Mouse (Mus musculus) forebrain, embryonic 14.5 days (tissue): ENCODE measurements around the gene Ntn1. TPM values are rescaled to one million over a fixed set of nuclear protein-coding genes. Genes with fewer than 3 reads are reported as not detected.

Experiments
- ATAC-seq: fragments of 200-750 bp; cut with Nextera tagmentation; 2 replicates; pipeline ENCODE4 v1.8.0; 2017; ENCODE audit warnings: mild to moderate bottlenecking, moderate library complexity
- DNase-seq: peaks from one replicate; pipeline ENCODE4 v3.0.0-alpha.2; 2015; ENCODE audit warnings: low spot score
- H3K27ac ChIP-seq: fragments of 300-500 bp; sonication (generic); 2 replicates; pipeline ENCODE4 v1.5.1; 2014; ENCODE audit warnings: low read depth, mild to moderate bottlenecking, control low read depth, low read length, moderate library complexity
- H3K27me3 ChIP-seq: fragments of 300-500 bp; sonication (generic); replicated peaks from 2 replicates; pipeline ENCODE4 v1.6.1; 2014; ENCODE audit warnings: low read length, control low read depth, mixed read lengths; ENCODE audit not compliant: control insufficient read depth, insufficient read depth
- H3K36me3 ChIP-seq: fragments of 300-500 bp; sonication (generic); 2 replicates; pipeline ENCODE4 v1.6.1; 2014; ENCODE audit warnings: low read length, control low read depth; ENCODE audit not compliant: control insufficient read depth, insufficient read depth
- H3K4me1 ChIP-seq: fragments of 300-500 bp; sonication (generic); 2 replicates; pipeline ENCODE4 v1.6.1; 2014; ENCODE audit warnings: antibody characterized with exemption, low read length, control low read depth; ENCODE audit not compliant: control insufficient read depth, insufficient read depth
- H3K4me2 ChIP-seq: fragments of 300-500 bp; sonication (generic); 2 replicates; pipeline ENCODE4 v1.6.1; 2014; ENCODE audit warnings: mild to moderate bottlenecking, control low read depth, low read length
- H3K4me3 ChIP-seq: fragments of 300-500 bp; sonication (generic); 2 replicates; pipeline ENCODE4 v1.5.1; 2014; ENCODE audit warnings: low read depth, low read length, control low read depth
- H3K9ac ChIP-seq: fragments of 300-500 bp; sonication (generic); 2 replicates; pipeline ENCODE4 v1.6.1; 2014; ENCODE audit warnings: mild to moderate bottlenecking, low read length, control low read depth, moderate library complexity
- H3K9me3 ChIP-seq: fragments of 300-500 bp; sonication (generic); replicated peaks from 2 replicates; pipeline ENCODE4 v1.6.1; 2016; ENCODE audit warnings: low read length, control low read depth, mixed read lengths; ENCODE audit not compliant: control insufficient read depth
- WGBS: fragments of 180-500 bp; shearing (Covaris S2); extraction: QIAGEN DNeasy Blood & Tissue Kit; methylation state at CpG from one replicate; pipeline ENCODE4 v1.1.7; 2014; 5-methylcytosine and 5-hydroxymethylcytosine counted together
- polyA plus RNA-seq: library from polyadenylated mRNA; unstranded; fragments of >200 nt; fragmentation: Nextera tagmentation; extraction: Ambion mirVana; gene quantifications from 2 replicates; pipeline ENCODE4 v1.2.1, GENCODE M21; 2014

Ntn1 gene
- polyA plus RNA-seq, 1 experiment from 2014 or later: 3.5 TPM

- H3K9ac ChIP-seq: no peak overlapping the region
- H3K4me3 ChIP-seq: no peak overlapping the region
- DNase-seq (no peak), ATAC-seq (no peak)
- no peak overlapping the region for H3K27ac ChIP-seq
- H3K36me3 ChIP-seq: no peaks in the 10 kb centered on the region
- 90% methylated on average over 4 of the region's 4 CpGs for WGBS
- no peak overlapping the region for H3K4me2 ChIP-seq
- no peaks in the 10 kb centered on the region for H3K9me3 ChIP-seq
- peaks cover 5% of the 10 kb centered on the region for H3K4me1 ChIP-seq
- no peaks in the 10 kb centered on the region for H3K27me3 ChIP-seq
Measured at GRCm38 (mm10) chr11:68209506-68209905, 191.1 kb downstream of the Ntn1 start.

- H3K4me2 ChIP-seq: no peak overlapping the region
- no peaks in the 10 kb centered on the region for H3K4me1 ChIP-seq
- DNase-seq (no peak), ATAC-seq (no peak)
- no peak overlapping the region for H3K9ac ChIP-seq
- no peaks in the 10 kb centered on the region for H3K36me3 ChIP-seq
- H3K4me3 ChIP-seq: no peak overlapping the region
- no peaks in the 10 kb centered on the region for H3K9me3 ChIP-seq
- H3K27ac ChIP-seq: no peak overlapping the region
- no peaks in the 10 kb centered on the region for H3K27me3 ChIP-seq
- WGBS: 81% methylated on average over 1 of the region's 1 CpGs
Measured at GRCm38 (mm10) chr11:68208582-68208981, 192.0 kb downstream of the Ntn1 start.

- Histone ChIP-seq H3K9ac (no peak overlapping the region), H3K4me2 (no peak overlapping the region), H3K27me3 (no peaks in the 10 kb centered on the region), H3K4me3 (no peak overlapping the region), H3K36me3 (no peaks in the 10 kb centered on the region), H3K9me3 (no peaks in the 10 kb centered on the region), H3K4me1 (no peaks in the 10 kb centered on the region), H3K27ac (no peak overlapping the region)
- ATAC-seq (no peak), DNase-seq (no peak)
- 96% methylated on average over 2 of the region's 2 CpGs for WGBS
Measured at GRCm38 (mm10) chr11:68208023-68208422, 192.6 kb downstream of the Ntn1 start.

GRCm38 (mm10) chr11:68205572-68206229 lies 194.9 kb downstream of the Ntn1 start:
- H3K9me3 ChIP-seq: no peaks in the 10 kb centered on the region
- H3K27me3 ChIP-seq: no peaks in the 10 kb centered on the region
- H3K4me3 ChIP-seq: no peak overlapping the region
- no peaks in the 10 kb centered on the region for H3K36me3 ChIP-seq
- ATAC-seq (no peak), DNase-seq (no peak)
- no peaks in the 10 kb centered on the region for H3K4me1 ChIP-seq
- no peak overlapping the region for H3K4me2 ChIP-seq
- 90% methylated on average over 10 of the region's 10 CpGs for WGBS
- H3K9ac ChIP-seq: no peak overlapping the region
- H3K27ac ChIP-seq: no peak overlapping the region

- no peaks in the 10 kb centered on the region for H3K9me3 ChIP-seq
- H3K4me3 ChIP-seq: no peak overlapping the region
- peaks cover 5% of the 10 kb centered on the region for H3K4me1 ChIP-seq
- H3K36me3 ChIP-seq: no peaks in the 10 kb centered on the region
- no peak overlapping the region for H3K9ac ChIP-seq
- no peaks in the 10 kb centered on the region for H3K27me3 ChIP-seq
- WGBS: 91% methylated on average over 5 of the region's 5 CpGs
- no peak overlapping the region for H3K27ac ChIP-seq
- H3K4me2 ChIP-seq: no peak overlapping the region
- DNase-seq (no peak), ATAC-seq (no peak)
Measured at GRCm38 (mm10) chr11:68204407-68204806, 196.2 kb downstream of the Ntn1 start.

GRCm38 (mm10) chr11:68203658-68204315 lies 196.8 kb downstream of the Ntn1 start:
- ATAC-seq: no peak
- no peak overlapping the region for H3K4me2 ChIP-seq
- peaks cover 5% of the 10 kb centered on the region for H3K4me1 ChIP-seq
- no peaks in the 10 kb centered on the region for H3K27me3 ChIP-seq
- no peak for DNase-seq
- H3K9me3 ChIP-seq: no peaks in the 10 kb centered on the region
- H3K4me3 ChIP-seq: no peak overlapping the region
- 80% methylated on average over 10 of the region's 10 CpGs for WGBS
- H3K36me3 ChIP-seq: no peaks in the 10 kb centered on the region
- H3K27ac ChIP-seq: no peak overlapping the region
- H3K9ac ChIP-seq: no peak overlapping the region

- 59% methylated on average over 10 of the region's 10 CpGs for WGBS
- H3K4me1 ChIP-seq: peaks cover 5% of the 10 kb centered on the region
Measured at GRCm38 (mm10) chr11:68202561-68202960, 198.1 kb downstream of the Ntn1 start.

GRCm38 (mm10) chr11:68201811-68202459 lies 198.7 kb downstream of the Ntn1 start:
- Histone ChIP-seq H3K9ac (no peak overlapping the region), H3K27ac (no peak overlapping the region)

More at GRCm38 (mm10) chr11:68202561-68202960, 198.1 kb downstream of the Ntn1 start:
- no peak for ATAC-seq
- Histone ChIP-seq H3K4me3 (no peak overlapping the region), H3K27me3 (no peaks in the 10 kb centered on the region), H3K9me3 (no peaks in the 10 kb centered on the region), H3K9ac (no peak overlapping the region), H3K4me2 (no peak overlapping the region), H3K27ac (no peak overlapping the region), H3K36me3 (no peaks in the 10 kb centered on the region)
- no peak for DNase-seq

GRCm38 (mm10) chr11:68201063-68201462 lies 199.6 kb downstream of the Ntn1 start:
- Histone ChIP-seq H3K9me3 (no peaks in the 10 kb centered on the region), H3K36me3 (no peaks in the 10 kb centered on the region), H3K27me3 (no peaks in the 10 kb centered on the region), H3K4me2 (no peak overlapping the region), H3K4me1 (peaks cover 5% of the 10 kb centered on the region), H3K4me3 (no peak overlapping the region), H3K27ac (no peak overlapping the region), H3K9ac (no peak overlapping the region)
- DNase-seq (no peak), ATAC-seq (no peak)
- WGBS: 92% methylated on average over 1 of the region's 1 CpGs

More at GRCm38 (mm10) chr11:68201811-68202459, 198.7 kb downstream of the Ntn1 start:
- H3K4me1 ChIP-seq: peaks cover 5% of the 10 kb centered on the region
- 81% methylated on average over 10 of the region's 10 CpGs for WGBS
- no peak overlapping the region for H3K4me2 ChIP-seq
- no peak overlapping the region for H3K4me3 ChIP-seq
- H3K27me3 ChIP-seq: no peaks in the 10 kb centered on the region
- H3K36me3 ChIP-seq: no peaks in the 10 kb centered on the region
- no peaks in the 10 kb centered on the region for H3K9me3 ChIP-seq
- DNase-seq: no peak
- no peak for ATAC-seq
